Mouse (Mus musculus) megakaryocyte-erythroid progenitor cell, adult 5-6 weeks (primary cell): ENCODE data around the gene Tfrc. TPM values are rescaled to one million over a fixed set of nuclear protein-coding genes. Genes with fewer than 3 reads are reported as not detected.

Experiments
- ATAC-seq: replicated peaks from 2 replicates; pipeline ENCODE4 v1.8.0; 2016; ENCODE audit warnings: mild to moderate bottlenecking, inconsistent platforms; ENCODE audit not compliant: severe bottlenecking, poor library complexity, low FRiP score, low TSS enrichment
- total RNA-seq, 2 experiments: library from RNA; stranded (forward) in 1 of 2; stranded (reverse) in 1 of 2; fragments of 200-1000, 215-1000 nt in 1 of 2; fragments of >200 nt in 1 of 2; fragmentation: Nextera tagmentation in 1 of 2; gene quantifications; 2 replicates each; pipeline ENCODE4 v1.2.3; 2014 to 2017

Tfrc gene
- total RNA-seq, 2 experiments from 2014 or later = 327 to 333 TPM

DNA sequence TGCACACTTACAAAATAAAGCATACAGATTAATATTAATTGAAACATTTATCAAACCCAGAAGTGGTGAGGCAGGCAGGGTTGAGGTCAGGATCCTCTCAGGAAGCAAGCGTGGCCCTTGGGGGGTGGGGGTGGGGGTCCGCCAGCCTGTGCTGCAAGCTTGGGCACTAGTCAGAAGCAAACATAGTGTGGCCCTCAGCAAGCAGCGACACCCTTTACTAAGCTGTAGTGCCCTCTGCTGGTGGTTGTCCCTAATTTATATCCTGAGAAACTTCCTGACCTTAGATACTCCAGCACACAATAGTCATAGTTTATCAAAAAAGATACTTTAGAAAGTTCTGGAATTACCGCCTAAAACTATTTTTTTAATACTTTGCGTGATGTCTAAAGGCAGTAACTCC, 73.5 kb downstream of the Tfrc start:
- ATAC-seq = peak; percentile 56; the same call in 1 of the 2 replicates

Other genes starting within 250 kb of the Tfrc start
- gene Tm4sf19, start 208.4 kb upstream of the Tfrc start, total RNA-seq (2014; fragmentation: Nextera tagmentation) = not detected in 2 replicates
- not detected in 2 replicates for gene Tm4sf19, start 208.4 kb upstream of the Tfrc start, total RNA-seq (2017)
- 7.1 and 11.1 TPM in 2 replicates for gene Tctex1d2, start 189.2 kb upstream of the Tfrc start, total RNA-seq (2014; fragmentation: Nextera tagmentation)
- 14.3 and 17.2 TPM in 2 replicates for gene Tctex1d2, start 189.2 kb upstream of the Tfrc start, total RNA-seq (2017)
- 68.8 and 73.7 TPM in 2 replicates for gene Pcyt1a, start 178.0 kb upstream of the Tfrc start, total RNA-seq (2014; fragmentation: Nextera tagmentation)
- gene Pcyt1a, start 178.0 kb upstream of the Tfrc start, total RNA-seq (2017) = 69.0 and 78.2 TPM in 2 replicates
- gene Slc51a, start 121.0 kb upstream of the Tfrc start, total RNA-seq (2014; fragmentation: Nextera tagmentation) = 2.7 TPM in 1 of 2 replicates, not detected in the other
- 0.53 and 1.3 TPM in 2 replicates for gene Slc51a, start 121.0 kb upstream of the Tfrc start, total RNA-seq (2017)
- 1.2 TPM in 1 of 2 replicates, not detected in the other for gene Zdhhc19, start 112.7 kb upstream of the Tfrc start, total RNA-seq (2014; fragmentation: Nextera tagmentation)
- not detected in 2 replicates for gene Zdhhc19, start 112.7 kb upstream of the Tfrc start, total RNA-seq (2017)
- gene Tnk2, start 35.0 kb downstream of the Tfrc start, total RNA-seq (2014; fragmentation: Nextera tagmentation) = 45.7 and 54.4 TPM in 2 replicates
- gene Tnk2, start 35.0 kb downstream of the Tfrc start, total RNA-seq (2017) = 27.7 and 28.6 TPM in 2 replicates
- gene Muc4, start 127.0 kb downstream of the Tfrc start, total RNA-seq (2014; fragmentation: Nextera tagmentation) = not detected in 2 replicates
- not detected in 2 replicates for gene Muc4, start 127.0 kb downstream of the Tfrc start, total RNA-seq (2017)
- not detected in 2 replicates for gene Muc20, start 188.5 kb downstream of the Tfrc start, total RNA-seq (2014; fragmentation: Nextera tagmentation)
- gene Muc20, start 188.5 kb downstream of the Tfrc start, total RNA-seq (2017) = not detected in 2 replicates
- not detected in 2 replicates for gene Smbd1, start 201.6 kb downstream of the Tfrc start, total RNA-seq (2014; fragmentation: Nextera tagmentation)
- not detected in 2 replicates for gene Smbd1, start 201.6 kb downstream of the Tfrc start, total RNA-seq (2017)